Mouse (Mus musculus) lung, embryonic 14.5 days (tissue): ENCODE measurements around the gene Plxnb2. TPM values are rescaled to one million over a fixed set of nuclear protein-coding genes. Genes with fewer than 3 reads are reported as not detected.
A peak's percentile ranks its signal among the peaks of the same experiment; 100 is the strongest.

Experiments
- ATAC-seq: fragments of 200-750 bp; cut with Nextera tagmentation; 2 replicates; pipeline ENCODE4 v1.8.0; 2017; ENCODE audit warnings: mild to moderate bottlenecking, moderate TSS enrichment, moderate library complexity; ENCODE audit not compliant: insufficient read depth
- DNase-seq: peaks from one replicate; pipeline ENCODE4 v3.0.0-alpha.2; 2015
- H3K27ac ChIP-seq: fragments of 300-500 bp; sonication (generic); 2 replicates; pipeline ENCODE4 v1.5.1; 2014; ENCODE audit warnings: low read depth, mild to moderate bottlenecking, moderate library complexity
- H3K27me3 ChIP-seq: fragments of 300-500 bp; sonication (generic); 2 replicates; pipeline ENCODE4 v1.6.1; 2014; ENCODE audit warnings: low read length, control low read depth; ENCODE audit not compliant: insufficient read depth
- H3K36me3 ChIP-seq: fragments of 300-500 bp; sonication (generic); 2 replicates; pipeline ENCODE4 v1.6.1; 2014; ENCODE audit warnings: control low read depth; ENCODE audit not compliant: insufficient read depth
- H3K4me1 ChIP-seq: fragments of 300-500 bp; sonication (generic); 2 replicates; pipeline ENCODE4 v1.6.1; 2014; ENCODE audit warnings: antibody characterized with exemption, control low read depth; ENCODE audit not compliant: insufficient read depth
- H3K4me2 ChIP-seq: fragments of 300-500 bp; sonication (generic); 2 replicates; pipeline ENCODE4 v1.6.1; 2014; ENCODE audit warnings: mild to moderate bottlenecking
- H3K4me3 ChIP-seq: fragments of 300-500 bp; sonication (generic); 2 replicates; pipeline ENCODE4 v1.5.1; 2014; ENCODE audit warnings: low read depth, low read length
- H3K9ac ChIP-seq: fragments of 300-500 bp; sonication (generic); 2 replicates; pipeline ENCODE4 v1.6.1; 2014
- H3K9me3 ChIP-seq: fragments of 300-500 bp; sonication (generic); 2 replicates; pipeline ENCODE4 v1.6.1; 2016; ENCODE audit warnings: low read depth, low read length, control low read depth
- CTCF ChIP-seq: IDR thresholded peaks from 2 replicates; pipeline ENCODE4 v1.5.1; 2016; ENCODE audit warnings: antibody characterized with exemption, low read depth
- WGBS: fragments of 180-500 bp; shearing (Covaris S2); extraction: QIAGEN DNeasy Blood & Tissue Kit; methylation state at CpG from one replicate; pipeline ENCODE4 v1.1.7; 2014; 5-methylcytosine and 5-hydroxymethylcytosine counted together
- polyA plus RNA-seq: library from polyadenylated mRNA; unstranded; fragments of >200 nt; fragmentation: Nextera tagmentation; extraction: Ambion mirVana; gene quantifications from 2 replicates; pipeline ENCODE4 v1.2.1, GENCODE M21; 2014

The Plxnb2 gene
- polyA plus RNA-seq, 1 experiment from 2014 or later = 156 TPM

DNA sequence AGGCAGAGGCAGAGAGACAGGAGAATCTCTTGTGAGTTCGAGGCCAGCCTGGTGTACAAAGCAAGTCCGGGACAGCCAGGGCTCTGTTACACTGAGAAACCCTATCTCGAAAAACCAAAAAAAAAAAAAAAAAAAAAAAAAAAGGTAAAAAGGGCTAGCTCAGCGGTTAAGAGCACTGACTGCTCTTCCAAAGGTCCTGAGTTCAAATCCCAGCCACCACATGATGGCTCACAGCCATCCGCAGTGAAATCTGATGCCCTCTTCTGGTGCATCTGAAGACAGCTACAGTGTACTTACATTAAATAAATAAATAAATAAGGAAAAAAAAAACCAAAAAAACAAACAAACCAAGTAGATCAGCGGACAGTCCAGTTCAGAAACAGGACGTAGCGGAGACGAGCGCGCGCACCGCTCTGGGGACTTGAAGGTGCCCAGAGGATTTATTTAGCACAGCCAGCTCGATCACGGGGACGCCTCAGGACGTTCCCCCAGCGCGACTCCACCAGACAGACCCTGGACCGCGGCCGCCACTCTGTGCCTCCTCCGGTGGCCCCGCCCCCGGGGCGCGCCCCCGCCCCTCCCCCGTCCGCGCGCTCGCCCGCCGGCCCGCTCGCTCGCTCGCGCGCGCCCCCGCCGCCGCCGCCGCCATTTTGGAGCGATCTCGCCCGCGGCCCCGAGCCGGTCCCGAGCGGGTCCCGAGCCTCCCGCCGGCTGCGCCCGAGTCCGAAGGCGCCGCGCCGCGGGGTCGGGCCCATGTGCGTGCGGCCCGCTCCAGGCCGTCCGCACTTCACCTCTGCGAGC lies 30.5 kb upstream of the Plxnb2 start, which contains the start of gene Ppp6r2:
TSS of gene Ppp6r2 (plus strand) at position 639 of the 801 bp plus-strand sequence.
- Histone ChIP-seq H3K9me3 (no peaks in the 10 kb centered on the region), H3K27ac (peak within 1 kb of the TSS; percentile 89), H3K4me1 (no peaks in the 10 kb centered on the region), H3K36me3 (peaks cover 6% of the 10 kb centered on the region; the same call in 1 of the 2 replicates), H3K9ac (peak within 1 kb of the TSS; percentile 92), H3K4me2 (peak within 1 kb of the TSS; percentile 85), H3K4me3 (peak within 1 kb of the TSS; percentile 94), H3K27me3 (no peaks in the 10 kb centered on the region)
- peak; percentile 30; the same call in 1 of the 2 replicates for TF ChIP-seq CTCF
- peak; percentile 88 for ATAC-seq
- WGBS = 4% methylated on average over 35 of the region's 73 CpGs
- DNase-seq = peak; percentile 87

DNA sequence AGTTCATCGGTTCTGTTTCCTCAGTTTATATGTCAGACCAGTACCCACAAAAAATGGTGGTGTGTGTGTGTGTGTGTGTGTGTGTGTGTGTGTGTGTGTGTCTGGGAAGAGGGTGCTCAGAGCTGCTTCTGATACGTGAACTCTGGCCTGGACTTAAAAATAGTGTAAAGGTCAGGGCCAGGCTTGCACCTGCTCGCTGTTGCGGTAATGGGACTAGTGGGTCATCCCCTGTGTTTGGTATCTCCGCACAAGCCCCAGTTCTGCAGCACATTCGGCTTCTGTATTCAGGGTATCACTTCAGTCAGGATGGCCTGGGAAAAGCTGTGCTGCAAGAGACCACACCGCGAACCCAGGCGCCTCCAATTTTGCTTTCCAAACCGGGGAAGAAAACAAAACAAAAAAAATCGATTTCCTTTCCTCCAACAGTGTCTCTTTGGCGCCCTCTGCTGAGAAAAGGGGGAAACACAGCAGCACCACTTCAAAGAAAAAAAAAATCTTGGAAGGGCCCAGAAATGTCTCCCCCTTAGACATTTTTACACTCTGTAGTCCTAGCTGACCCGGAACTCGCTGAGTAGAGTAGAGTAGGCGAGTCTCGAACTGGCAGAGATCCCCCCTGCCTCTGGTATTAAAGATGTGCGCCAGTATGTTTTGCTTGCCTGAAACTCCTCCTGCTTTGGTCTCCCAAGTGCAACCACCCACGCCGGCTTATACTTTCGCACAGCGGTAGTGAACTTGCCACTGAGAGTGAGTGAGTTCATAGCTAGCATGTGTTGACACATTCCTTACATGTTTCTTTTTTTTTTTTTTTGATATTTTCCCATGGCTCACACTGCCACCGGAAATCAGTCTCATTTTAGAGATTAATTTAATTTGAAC lies 29.5 kb upstream of the Plxnb2 start:
- H3K4me3 ChIP-seq = peak overlapping the region; percentile 35
- peak; percentile 84 for TF ChIP-seq CTCF
- no peaks in the 10 kb centered on the region for H3K9me3 ChIP-seq
- H3K4me2 ChIP-seq = peak overlapping the region; percentile 85
- DNase-seq = peak; percentile 96
- no peaks in the 10 kb centered on the region for H3K27me3 ChIP-seq
- no peaks in the 10 kb centered on the region for H3K36me3 ChIP-seq
- WGBS = 11% methylated on average over 22 of the region's 22 CpGs
- no peaks in the 10 kb centered on the region for H3K4me1 ChIP-seq
- H3K9ac ChIP-seq = peak overlapping the region; percentile 34
- ATAC-seq = peak; percentile 25; the same call in 1 of the 2 replicates
- H3K27ac ChIP-seq = peak overlapping the region; percentile 89

DNA sequence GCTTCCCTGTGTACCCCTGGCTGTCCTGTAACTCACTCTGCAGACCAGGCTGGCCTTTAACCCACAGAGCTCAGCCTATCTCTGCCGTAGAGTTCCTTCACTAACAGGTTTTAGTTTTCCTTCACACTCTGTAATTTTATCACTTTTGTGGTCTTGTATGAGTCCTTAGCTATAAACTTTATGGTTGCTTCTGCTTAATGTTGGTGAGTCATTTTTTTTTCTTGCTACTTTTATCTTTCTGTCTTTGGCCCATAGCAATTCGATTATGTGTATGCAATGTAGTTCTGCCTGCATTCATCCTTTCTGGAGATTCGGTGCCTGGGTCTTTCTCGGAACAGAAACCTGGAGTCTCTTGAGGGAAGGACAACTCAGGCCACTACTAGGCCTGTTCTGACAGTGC lies 26.9 kb upstream of the Plxnb2 start:
- no peak overlapping the region for H3K4me2 ChIP-seq
- DNase-seq (no peak), ATAC-seq (no peak)
- no peaks in the 10 kb centered on the region for H3K4me1 ChIP-seq
- H3K9me3 ChIP-seq = no peaks in the 10 kb centered on the region; the same call in 1 of the 2 replicates
- WGBS = 76% methylated on average over 4 of the region's 4 CpGs
- no peaks in the 10 kb centered on the region for H3K27me3 ChIP-seq
- no peak overlapping the region for H3K27ac ChIP-seq
- H3K9ac ChIP-seq = no peak overlapping the region
- no peak overlapping the region for H3K4me3 ChIP-seq
- no peak for TF ChIP-seq CTCF
- H3K36me3 ChIP-seq = no peaks in the 10 kb centered on the region

DNA sequence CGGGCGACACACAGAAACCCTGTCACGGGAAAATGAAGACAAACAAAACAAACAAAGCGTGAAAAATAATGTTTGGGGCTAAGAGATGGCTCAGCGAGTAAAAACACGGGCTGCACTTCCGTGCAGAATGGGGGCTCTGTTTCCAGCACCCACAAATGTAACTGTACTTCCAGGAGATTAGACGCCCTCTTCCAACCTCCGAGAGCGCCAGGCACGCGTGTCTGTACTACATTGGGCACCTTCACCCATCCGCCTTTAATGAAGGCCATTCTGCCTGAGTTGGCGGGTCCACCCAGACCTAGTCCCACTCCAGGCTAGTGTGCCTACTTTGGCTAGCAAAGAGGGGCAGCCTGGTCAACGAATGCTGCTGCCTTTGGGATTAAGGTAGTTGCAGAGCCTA lies 16.5 kb upstream of the Plxnb2 start:
- H3K9me3 ChIP-seq = no peaks in the 10 kb centered on the region
- TF ChIP-seq CTCF = no peak
- peak overlapping the region; percentile 85 for H3K4me2 ChIP-seq
- ATAC-seq (no peak), DNase-seq (no peak)
- H3K27me3 ChIP-seq = no peaks in the 10 kb centered on the region
- H3K9ac ChIP-seq = peak overlapping the region; percentile 96
- H3K36me3 ChIP-seq = no peaks in the 10 kb centered on the region
- peak overlapping the region; percentile 98; the same call in 1 of the 2 replicates for H3K27ac ChIP-seq
- WGBS = 61% methylated on average over 15 of the region's 15 CpGs
- peaks cover 13% of the 10 kb centered on the region for H3K4me1 ChIP-seq
- peak overlapping the region; percentile 93 for H3K4me3 ChIP-seq

DNA sequence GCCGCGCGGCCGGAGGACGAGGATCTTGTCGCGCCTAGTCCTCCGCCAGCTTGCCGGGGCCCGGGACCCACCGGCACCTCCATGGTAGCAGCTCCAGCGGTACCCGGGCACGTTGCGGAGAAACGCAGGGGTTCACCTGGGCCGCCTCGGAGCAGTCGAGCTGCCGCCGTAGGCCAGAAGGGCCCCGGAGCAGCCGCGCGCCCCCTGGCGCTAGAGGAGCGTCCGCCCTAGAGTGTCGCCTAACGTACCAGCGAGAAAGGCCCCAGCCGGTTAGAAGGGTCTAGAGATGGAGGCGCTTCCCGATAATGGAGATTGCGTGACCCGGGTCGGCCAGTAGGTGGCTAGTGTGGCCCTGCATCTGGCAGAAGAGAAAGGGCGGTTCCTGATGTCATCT lies 15.7 kb upstream of the Plxnb2 start, which contains the start of gene Dennd6b:
TSS of gene Dennd6b (minus strand) at position 184 of the 394 bp plus-strand sequence.
- Histone ChIP-seq H3K4me3 (peak within 1 kb of the TSS; percentile 93), H3K9ac (peak within 1 kb of the TSS; percentile 96), H3K9me3 (no peaks in the 10 kb centered on the region), H3K4me2 (peak within 1 kb of the TSS; percentile 85), H3K36me3 (no peaks in the 10 kb centered on the region), H3K27ac (peak within 1 kb of the TSS; percentile 98), H3K27me3 (no peaks in the 10 kb centered on the region), H3K4me1 (peaks cover 13% of the 10 kb centered on the region)
- DNase-seq (peak; percentile 98), ATAC-seq (peak; percentile 99)
- TF ChIP-seq CTCF = peak; percentile 93
- under 1% methylated on average over 38 of the region's 38 CpGs for WGBS

DNA sequence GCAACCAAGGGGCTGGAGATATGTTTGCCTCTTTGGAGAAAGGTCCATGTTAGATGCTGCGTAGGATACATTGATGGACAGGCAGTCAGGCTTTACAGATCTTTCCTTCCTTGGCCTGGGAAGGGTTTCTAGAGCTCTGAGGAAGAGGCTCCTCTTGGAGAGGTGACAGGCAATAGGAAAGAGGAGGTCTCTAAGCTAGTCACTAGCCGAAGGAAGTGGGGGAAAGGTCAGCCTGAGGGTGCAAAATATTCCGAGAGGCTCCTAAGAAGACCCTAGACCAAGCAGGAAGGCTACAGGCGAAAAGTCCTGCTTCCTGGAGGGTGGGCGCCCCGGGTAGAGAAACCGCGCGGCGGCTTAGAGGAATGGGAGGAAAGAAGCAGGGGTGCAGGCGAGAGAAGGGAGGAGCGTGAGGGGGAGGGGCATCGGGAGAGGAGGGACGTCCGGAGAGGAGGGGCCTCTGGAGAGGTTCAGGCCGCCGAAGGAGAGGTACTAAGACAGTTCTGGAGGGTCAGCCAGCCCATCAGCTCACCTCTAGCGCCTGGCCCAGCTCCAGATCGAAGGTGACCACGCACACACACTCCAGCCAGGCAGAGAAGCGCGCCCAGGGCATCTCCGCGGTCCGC lies 15.2 kb upstream of the Plxnb2 start:
- Histone ChIP-seq H3K4me3 (peak overlapping the region; percentile 93), H3K9ac (peak overlapping the region; percentile 96), H3K4me1 (peaks cover 13% of the 10 kb centered on the region), H3K27ac (peak overlapping the region; percentile 98), H3K27me3 (no peaks in the 10 kb centered on the region), H3K9me3 (no peaks in the 10 kb centered on the region), H3K36me3 (no peaks in the 10 kb centered on the region), H3K4me2 (peak overlapping the region; percentile 85)
- no peak for TF ChIP-seq CTCF
- DNase-seq (peak; percentile 92), ATAC-seq (peak; percentile 97)
- under 1% methylated on average over 25 of the region's 25 CpGs for WGBS
